Mouse (Mus musculus): ENCODE data around the gene Ank3.

- TF ChIP-seq CTCF (IDR thresholded peaks at IDR 0.05) (no peak), EP300 (IDR thresholded peaks at IDR 0.05) (no peak)
Measured at GRCm38 (mm10) chr10:69726265-69726664, 327.7 kb downstream of the Ank3 start.

Data from lung, postnatal 0 days (tissue).